Mouse (Mus musculus) heart, embryonic 15.5 days (tissue): ENCODE results near the gene Smarcc1. TPM values are rescaled to one million over a fixed set of nuclear protein-coding genes. Genes with fewer than 3 reads are reported as not detected.

Experiments used
- ATAC-seq: fragments of 200-750 bp; cut with Nextera tagmentation; replicated peaks from 2 replicates; pipeline ENCODE4 v1.8.0; 2017; ENCODE audit warnings: low read depth, moderate TSS enrichment; ENCODE audit not compliant: insufficient number of reproducible peaks, insufficient read depth, low FRiP score
- H3K27ac ChIP-seq: fragments of 300-500 bp; sonication (generic); 2 replicates; pipeline ENCODE4 v1.5.1; 2015; ENCODE audit warnings: mild to moderate bottlenecking, inconsistent platforms
- H3K27me3 ChIP-seq: fragments of 300-500 bp; sonication (generic); 2 replicates; pipeline ENCODE4 v1.6.1; 2015; ENCODE audit warnings: inconsistent platforms
- H3K36me3 ChIP-seq: fragments of 300-500 bp; sonication (generic); 2 replicates; pipeline ENCODE4 v1.6.1; 2015; ENCODE audit warnings: mild to moderate bottlenecking, inconsistent platforms
- H3K4me1 ChIP-seq: fragments of 300-500 bp; sonication (generic); replicated peaks from 2 replicates; pipeline ENCODE4 v1.6.1; 2015; ENCODE audit warnings: inconsistent platforms
- H3K4me2 ChIP-seq: fragments of 300-500 bp; sonication (generic); 2 replicates; pipeline ENCODE4 v1.6.1; 2015; ENCODE audit warnings: inconsistent platforms, mild to moderate bottlenecking, moderate library complexity
- H3K4me3 ChIP-seq: fragments of 300-500 bp; sonication (generic); 2 replicates; pipeline ENCODE4 v1.5.1; 2015; ENCODE audit warnings: mild to moderate bottlenecking, inconsistent platforms
- H3K9ac ChIP-seq: fragments of 300-500 bp; sonication (generic); 2 replicates; pipeline ENCODE4 v1.6.1; 2015; ENCODE audit warnings: mild to moderate bottlenecking, inconsistent platforms
- H3K9me3 ChIP-seq: fragments of 300-500 bp; sonication (generic); replicated peaks from 2 replicates; pipeline ENCODE4 v1.6.1; 2016; ENCODE audit warnings: inconsistent platforms
- WGBS: fragments of 180-500 bp; shearing (Covaris S2); methylation state at CpG from one replicate; pipeline ENCODE4 v1.1.7; 2015; ENCODE audit warnings: mixed read lengths; 5-methylcytosine and 5-hydroxymethylcytosine counted together
- polyA plus RNA-seq: library from polyadenylated mRNA; unstranded; fragments of >200 nt; fragmentation: Nextera tagmentation; extraction: Ambion mirVana; gene quantifications from 2 replicates; pipeline ENCODE4 v1.2.1, GENCODE M21; 2015

Smarcc1 gene
- polyA plus RNA-seq, 1 experiment from 2014 or later, result 56.6 TPM

GRCm38 (mm10) chr9:110243221-110243833 is 125.8 kb downstream of the Smarcc1 start, which contains the start of gene Cspg5:
Gene Cspg5 (plus strand): TSS chr9:110243783.
- no peak within 1 kb of the TSS for H3K27ac ChIP-seq
- peak within 1 kb of the TSS; percentile 79 for H3K4me3 ChIP-seq
- H3K36me3 ChIP-seq, result peaks cover 10% of the 10 kb centered on the region
- no peaks in the 10 kb centered on the region for H3K9me3 ChIP-seq
- peak within 1 kb of the TSS; percentile 49; the same call in 1 of the 2 replicates for H3K9ac ChIP-seq
- no peak for ATAC-seq
- H3K27me3 ChIP-seq, result peaks cover 31% of the 10 kb centered on the region
- peaks cover 17% of the 10 kb centered on the region for H3K4me1 ChIP-seq
- H3K4me2 ChIP-seq, result peak within 1 kb of the TSS; percentile 100
- WGBS, result 85% methylated on average over 7 of the region's 7 CpGs

- Histone ChIP-seq H3K4me3 (peak overlapping the region; percentile 79), H3K9me3 (no peaks in the 10 kb centered on the region), H3K4me2 (peak overlapping the region; percentile 100), H3K9ac (peak overlapping the region; percentile 49; the same call in 1 of the 2 replicates), H3K36me3 (peaks cover 2% of the 10 kb centered on the region; the same call in 1 of the 2 replicates), H3K27ac (no peak overlapping the region), H3K27me3 (peaks cover 31% of the 10 kb centered on the region), H3K4me1 (peaks cover 18% of the 10 kb centered on the region)
- 27% methylated on average over 7 of the region's 7 CpGs for WGBS
- ATAC-seq, result no peak
Observed at GRCm38 (mm10) chr9:110244567-110244888, 127.0 kb downstream of the Smarcc1 start.

- Histone ChIP-seq H3K27me3 (peaks cover 31% of the 10 kb centered on the region), H3K27ac (no peak overlapping the region), H3K4me3 (peak overlapping the region; percentile 79), H3K9me3 (no peaks in the 10 kb centered on the region), H3K4me2 (peak overlapping the region; percentile 100), H3K9ac (peak overlapping the region; percentile 49), H3K4me1 (peaks cover 23% of the 10 kb centered on the region), H3K36me3 (no peaks in the 10 kb centered on the region)
- WGBS, result 1% methylated on average over 78 of the region's 93 CpGs
- peak; percentile 41 for ATAC-seq
Observed at GRCm38 (mm10) chr9:110244889-110245589, 127.5 kb downstream of the Smarcc1 start.

- Histone ChIP-seq H3K27ac (no peak overlapping the region), H3K27me3 (peaks cover 31% of the 10 kb centered on the region)
- 2% methylated on average over 38 of the region's 40 CpGs for WGBS
Observed at GRCm38 (mm10) chr9:110245590-110246320, 128.2 kb downstream of the Smarcc1 start.

GRCm38 (mm10) chr9:110246321-110246640 is 128.8 kb downstream of the Smarcc1 start:
- 33% methylated on average over 13 of the region's 13 CpGs for WGBS
- ATAC-seq, result peak; percentile 3; the same call in 1 of the 2 replicates
- Histone ChIP-seq H3K36me3 (no peaks in the 10 kb centered on the region), H3K27me3 (peaks cover 31% of the 10 kb centered on the region), H3K4me1 (peaks cover 27% of the 10 kb centered on the region), H3K4me3 (peak overlapping the region; percentile 79), H3K4me2 (peak overlapping the region; percentile 100), H3K27ac (no peak overlapping the region), H3K9ac (peak overlapping the region; percentile 49; the same call in 1 of the 2 replicates), H3K9me3 (no peaks in the 10 kb centered on the region)

More at GRCm38 (mm10) chr9:110245590-110246320, 128.2 kb downstream of the Smarcc1 start:
- H3K4me2 ChIP-seq, result peak overlapping the region; percentile 100
- ATAC-seq, result peak; percentile 72
- H3K9me3 ChIP-seq, result no peaks in the 10 kb centered on the region
- H3K4me3 ChIP-seq, result peak overlapping the region; percentile 79
- H3K36me3 ChIP-seq, result no peaks in the 10 kb centered on the region
- H3K4me1 ChIP-seq, result peaks cover 27% of the 10 kb centered on the region
- peak overlapping the region; percentile 49 for H3K9ac ChIP-seq

GRCm38 (mm10) chr9:110247049-110247448 is 129.5 kb downstream of the Smarcc1 start:
- 80% methylated on average over 10 of the region's 10 CpGs for WGBS
- H3K36me3 ChIP-seq, result no peaks in the 10 kb centered on the region

GRCm38 (mm10) chr9:110248861-110249260 is 131.4 kb downstream of the Smarcc1 start:
- Histone ChIP-seq H3K9me3 (no peaks in the 10 kb centered on the region), H3K4me2 (no peak overlapping the region), H3K4me3 (no peak overlapping the region), H3K36me3 (no peaks in the 10 kb centered on the region), H3K4me1 (peaks cover 27% of the 10 kb centered on the region), H3K9ac (no peak overlapping the region), H3K27me3 (peaks cover 26% of the 10 kb centered on the region), H3K27ac (no peak overlapping the region)
- no peak for ATAC-seq
- WGBS, result 77% methylated on average over 2 of the region's 2 CpGs

More at GRCm38 (mm10) chr9:110247049-110247448, 129.5 kb downstream of the Smarcc1 start:
- no peak for ATAC-seq
- Histone ChIP-seq H3K9ac (no peak overlapping the region), H3K4me3 (no peak overlapping the region), H3K9me3 (no peaks in the 10 kb centered on the region), H3K27ac (no peak overlapping the region), H3K4me1 (peaks cover 27% of the 10 kb centered on the region), H3K27me3 (peaks cover 29% of the 10 kb centered on the region), H3K4me2 (no peak overlapping the region)

- H3K27ac ChIP-seq, result 0 out of 2 replicates have a peak overlapping the region, but pooled peaks have one; percentile 22
- H3K36me3 ChIP-seq, result no peaks in the 10 kb centered on the region
- 15% methylated on average over 11 of the region's 11 CpGs for WGBS
- H3K4me1 ChIP-seq, result peaks cover 22% of the 10 kb centered on the region
- 0 out of 2 replicates have a peak overlapping the region, but pooled peaks have one; percentile 25 for H3K4me2 ChIP-seq
- H3K9ac ChIP-seq, result 0 out of 2 replicates have a peak overlapping the region, but pooled peaks have one; percentile 7
- H3K9me3 ChIP-seq, result no peaks in the 10 kb centered on the region
- no peak overlapping the region for H3K4me3 ChIP-seq
- H3K27me3 ChIP-seq, result peaks cover 17% of the 10 kb centered on the region
- ATAC-seq, result no peak
Observed at GRCm38 (mm10) chr9:110249823-110250543, 132.5 kb downstream of the Smarcc1 start.

- WGBS, result 80% methylated on average over 14 of the region's 14 CpGs
- no peak overlapping the region for H3K27ac ChIP-seq
- no peaks in the 10 kb centered on the region for H3K9me3 ChIP-seq
- no peak overlapping the region for H3K9ac ChIP-seq
- H3K4me1 ChIP-seq, result peaks cover 17% of the 10 kb centered on the region
- H3K4me2 ChIP-seq, result no peak overlapping the region
- H3K27me3 ChIP-seq, result peaks cover 11% of the 10 kb centered on the region
- no peak overlapping the region for H3K4me3 ChIP-seq
- H3K36me3 ChIP-seq, result no peaks in the 10 kb centered on the region
- ATAC-seq, result no peak
Observed at GRCm38 (mm10) chr9:110250776-110251175, 133.3 kb downstream of the Smarcc1 start.

GRCm38 (mm10) chr9:110255407-110256019 is 138.0 kb downstream of the Smarcc1 start:
- Histone ChIP-seq H3K4me3 (no peak overlapping the region), H3K4me1 (no peaks in the 10 kb centered on the region), H3K9ac (no peak overlapping the region), H3K36me3 (no peaks in the 10 kb centered on the region), H3K4me2 (no peak overlapping the region), H3K27me3 (no peaks in the 10 kb centered on the region), H3K9me3 (no peaks in the 10 kb centered on the region), H3K27ac (no peak overlapping the region)
- no peak for ATAC-seq
- WGBS, result 72% methylated on average over 15 of the region's 15 CpGs
